Mouse (Mus musculus) liver, embryonic 13.5 days (tissue): ENCODE measurements around the gene Akr1b3. TPM values are rescaled to one million over a fixed set of nuclear protein-coding genes. Genes with fewer than 3 reads are reported as not detected.

ENCODE experiments used
- ATAC-seq: fragments of 200-750 bp; cut with Nextera tagmentation; 2 replicates; pipeline ENCODE4 v1.8.0; 2017; ENCODE audit warnings: low read depth, mild to moderate bottlenecking, moderate number of reproducible peaks, moderate library complexity
- DNase-seq: peaks from one replicate; pipeline ENCODE4 v3.0.0; 2022
- H3K27ac ChIP-seq: fragments of 300-500 bp; sonication (generic); 2 replicates; pipeline ENCODE4 v1.5.1; 2015; ENCODE audit warnings: moderate library complexity, mild to moderate bottlenecking, inconsistent platforms
- H3K27me3 ChIP-seq: fragments of 300-500 bp; sonication (generic); 2 replicates; pipeline ENCODE4 v1.6.1; 2015; ENCODE audit warnings: mild to moderate bottlenecking, inconsistent platforms
- H3K36me3 ChIP-seq: fragments of 300-500 bp; sonication (generic); 2 replicates; pipeline ENCODE4 v1.6.1; 2015; ENCODE audit warnings: mild to moderate bottlenecking, inconsistent platforms
- H3K4me1 ChIP-seq: fragments of 300-500 bp; sonication (generic); replicated peaks from 2 replicates; pipeline ENCODE4 v1.6.1; 2015; ENCODE audit warnings: inconsistent platforms
- H3K4me2 ChIP-seq: fragments of 300-500 bp; sonication (generic); 2 replicates; pipeline ENCODE4 v1.6.1; 2015; ENCODE audit warnings: inconsistent platforms, mild to moderate bottlenecking, moderate library complexity
- H3K4me3 ChIP-seq: fragments of 300-500 bp; sonication (generic); replicated peaks from 2 replicates; pipeline ENCODE4 v1.5.1; 2015; ENCODE audit warnings: mild to moderate bottlenecking, inconsistent platforms
- H3K9ac ChIP-seq: fragments of 300-500 bp; sonication (generic); 2 replicates; pipeline ENCODE4 v1.6.1; 2015; ENCODE audit warnings: mild to moderate bottlenecking, inconsistent platforms
- H3K9me3 ChIP-seq: fragments of 300-500 bp; sonication (generic); replicated peaks from 2 replicates; pipeline ENCODE4 v1.6.1; 2016; ENCODE audit warnings: inconsistent platforms
- WGBS: fragments of 180-500 bp; shearing (Covaris S2); methylation state at CpG from one replicate; pipeline ENCODE4 v1.1.7; 2015; ENCODE audit not compliant: insufficient replicate concordance; 5-methylcytosine and 5-hydroxymethylcytosine counted together
- polyA plus RNA-seq: library from polyadenylated mRNA; unstranded; fragments of >200 nt; fragmentation: Nextera tagmentation; extraction: Ambion mirVana; gene quantifications from 2 replicates; pipeline ENCODE4 v1.2.1, GENCODE M21; 2015

The Akr1b3 gene
- polyA plus RNA-seq, 1 experiment from 2014 or later = 64.2 TPM

DNA sequence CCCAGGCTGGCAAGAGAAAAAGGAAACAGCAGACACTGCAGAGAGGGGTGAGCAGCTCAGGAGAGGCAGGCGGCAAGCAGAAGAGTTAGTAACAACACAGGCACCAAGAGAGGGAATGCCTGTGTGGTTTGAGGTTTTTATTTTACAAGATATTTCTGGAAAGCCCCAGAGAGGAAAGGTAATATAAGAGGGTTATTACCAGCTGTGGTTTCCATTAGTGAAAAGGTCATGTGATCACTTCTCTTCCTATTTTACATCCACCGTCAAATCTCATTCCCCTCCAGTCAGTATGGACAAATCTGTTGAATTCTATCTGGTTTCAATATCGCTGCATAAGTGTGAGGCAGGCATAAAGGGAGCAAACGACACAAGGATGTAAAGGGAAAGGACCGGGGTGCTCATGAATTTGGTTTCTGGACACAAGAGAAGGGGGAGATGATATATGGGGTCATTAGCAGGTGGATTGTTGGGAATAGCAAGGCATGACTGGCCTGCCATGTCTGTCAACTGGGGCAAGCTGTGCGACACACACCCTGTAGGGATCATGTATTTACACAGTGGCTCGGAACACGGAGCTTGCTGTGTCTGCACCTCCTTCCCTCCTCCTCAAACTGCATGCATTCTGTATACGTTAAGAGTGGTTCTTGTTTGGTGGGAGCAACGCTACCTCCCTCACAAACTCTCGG, 24.9 kb downstream of the Akr1b3 start:
- no peaks in the 10 kb centered on the region for H3K27me3 ChIP-seq
- 54% methylated on average over 11 of the region's 11 CpGs for WGBS
- no peak overlapping the region for H3K4me2 ChIP-seq
- no peaks in the 10 kb centered on the region for H3K9me3 ChIP-seq
- DNase-seq (no peak), ATAC-seq (no peak)
- H3K36me3 ChIP-seq = no peaks in the 10 kb centered on the region
- H3K4me1 ChIP-seq = no peaks in the 10 kb centered on the region
- H3K9ac ChIP-seq = no peak overlapping the region
- no peak overlapping the region for H3K4me3 ChIP-seq
- H3K27ac ChIP-seq = no peak overlapping the region

DNA sequence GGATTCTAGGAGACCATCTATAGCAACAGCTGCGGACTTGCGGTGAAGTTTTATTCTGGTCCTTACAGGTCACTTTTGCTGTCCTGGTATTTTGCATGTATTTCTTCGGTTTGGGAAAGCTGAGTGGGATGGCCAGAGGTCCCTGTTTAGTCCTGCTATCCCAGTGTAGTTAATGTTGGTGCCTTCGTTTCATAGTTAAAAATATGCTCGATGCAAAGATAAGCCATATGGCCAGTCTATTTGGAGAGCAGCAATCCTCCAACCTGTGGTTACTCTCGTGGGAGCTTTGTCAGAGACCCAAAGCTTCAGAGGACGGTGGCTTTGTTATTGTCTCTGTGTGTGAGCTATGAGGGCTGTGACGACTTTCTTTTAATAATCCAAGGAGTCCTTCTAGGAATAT, 26.6 kb downstream of the Akr1b3 start:
- no peaks in the 10 kb centered on the region for H3K27me3 ChIP-seq
- WGBS = 61% methylated on average over 8 of the region's 8 CpGs
- no peaks in the 10 kb centered on the region for H3K9me3 ChIP-seq
- H3K27ac ChIP-seq = no peak overlapping the region
- ATAC-seq = no peak
- no peak for DNase-seq
- no peak overlapping the region for H3K4me2 ChIP-seq
- no peak overlapping the region for H3K9ac ChIP-seq
- H3K4me3 ChIP-seq = no peak overlapping the region
- H3K36me3 ChIP-seq = no peaks in the 10 kb centered on the region
- H3K4me1 ChIP-seq = no peaks in the 10 kb centered on the region

DNA sequence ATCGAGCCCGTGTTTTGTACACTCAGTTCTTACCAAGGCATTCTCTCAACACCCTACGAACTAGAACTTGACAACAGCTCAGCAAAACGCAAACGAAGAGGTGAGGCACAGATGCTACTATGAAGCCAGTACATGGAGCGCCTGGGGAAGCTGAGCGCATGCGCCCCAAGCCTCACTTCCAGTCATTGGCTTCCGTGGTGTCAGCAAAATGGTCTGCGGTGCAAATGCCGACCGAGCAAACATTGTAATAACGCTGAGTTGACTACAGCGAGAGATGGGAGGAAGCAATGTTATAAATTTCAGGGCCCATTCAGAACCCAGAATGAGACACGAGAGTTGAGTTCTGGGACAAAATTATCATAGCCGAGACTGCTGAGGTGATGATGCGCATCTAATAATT, 27.2 kb downstream of the Akr1b3 start:
- Histone ChIP-seq H3K36me3 (no peaks in the 10 kb centered on the region), H3K4me1 (no peaks in the 10 kb centered on the region), H3K9ac (no peak overlapping the region), H3K4me2 (no peak overlapping the region), H3K9me3 (no peaks in the 10 kb centered on the region), H3K27ac (no peak overlapping the region), H3K4me3 (no peak overlapping the region), H3K27me3 (no peaks in the 10 kb centered on the region)
- no peak for ATAC-seq
- 73% methylated on average over 17 of the region's 17 CpGs for WGBS
- no peak for DNase-seq

- WGBS = 68% methylated on average over 10 of the region's 10 CpGs
- Histone ChIP-seq H3K9ac (no peak overlapping the region), H3K4me3 (no peak overlapping the region), H3K27ac (no peak overlapping the region), H3K27me3 (no peaks in the 10 kb centered on the region), H3K4me1 (no peaks in the 10 kb centered on the region), H3K9me3 (no peaks in the 10 kb centered on the region), H3K4me2 (no peak overlapping the region), H3K36me3 (no peaks in the 10 kb centered on the region)
- DNase-seq (no peak), ATAC-seq (no peak)
Observed at GRCm38 (mm10) chr6:34288098-34288497, 29.2 kb downstream of the Akr1b3 start.

DNA sequence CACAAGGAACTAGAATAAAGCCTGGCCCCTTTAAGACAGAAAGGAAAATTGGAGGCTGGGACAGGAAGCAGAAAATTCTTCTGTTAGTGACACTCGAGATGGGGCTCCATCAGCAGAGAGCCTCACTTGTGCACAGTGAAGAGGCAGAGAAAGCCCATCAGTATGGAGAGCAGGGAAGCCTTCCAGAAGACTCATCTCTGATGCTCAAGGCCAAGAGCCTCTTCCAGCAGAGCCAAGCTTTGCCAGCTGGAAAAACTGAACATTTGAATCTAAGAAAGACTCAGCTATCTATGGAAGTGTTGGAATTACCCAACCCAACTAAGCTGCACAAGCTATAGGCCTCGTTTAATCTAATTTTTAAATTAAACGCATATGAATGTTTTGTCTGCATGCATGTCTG, 30.4 kb downstream of the Akr1b3 start:
- Histone ChIP-seq H3K27me3 (no peaks in the 10 kb centered on the region), H3K9ac (no peak overlapping the region), H3K4me2 (no peak overlapping the region), H3K4me3 (no peak overlapping the region), H3K4me1 (no peaks in the 10 kb centered on the region), H3K9me3 (no peaks in the 10 kb centered on the region), H3K36me3 (no peaks in the 10 kb centered on the region), H3K27ac (no peak overlapping the region)
- WGBS = 53% methylated on average over 3 of the region's 3 CpGs
- ATAC-seq (no peak), DNase-seq (no peak)

DNA sequence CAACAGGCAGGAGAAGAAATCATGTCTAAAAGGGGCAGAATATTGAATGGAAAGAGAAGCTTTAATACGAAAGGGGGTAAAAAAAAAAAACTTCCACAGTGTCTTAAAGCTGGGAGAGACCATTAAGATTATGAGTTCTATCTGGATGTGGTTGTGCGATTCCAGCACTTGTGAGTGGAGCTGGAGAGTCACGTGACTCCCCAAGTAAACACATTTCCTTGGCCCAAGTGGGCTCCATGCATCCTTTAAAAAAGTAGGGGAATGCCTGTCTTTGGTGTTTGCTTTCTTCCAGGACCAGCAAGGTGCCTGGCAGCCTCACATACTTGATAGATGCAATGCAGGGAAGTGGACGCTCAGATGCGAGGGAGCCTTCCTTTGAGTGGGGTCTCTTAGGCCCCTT, 38.9 kb downstream of the Akr1b3 start:
- Histone ChIP-seq H3K4me2 (no peak overlapping the region), H3K27me3 (no peaks in the 10 kb centered on the region), H3K4me1 (no peaks in the 10 kb centered on the region), H3K4me3 (no peak overlapping the region), H3K36me3 (no peaks in the 10 kb centered on the region), H3K27ac (no peak overlapping the region), H3K9ac (no peak overlapping the region), H3K9me3 (no peaks in the 10 kb centered on the region)
- no peak for ATAC-seq
- WGBS = 53% methylated on average over 5 of the region's 5 CpGs
- DNase-seq = no peak

GRCm38 (mm10) chr6:34277665-34278064, 39.6 kb downstream of the Akr1b3 start:
- no peaks in the 10 kb centered on the region for H3K27me3 ChIP-seq
- DNase-seq (no peak), ATAC-seq (no peak)
- H3K27ac ChIP-seq = no peak overlapping the region
- 15% methylated on average over 9 of the region's 9 CpGs for WGBS
- H3K36me3 ChIP-seq = no peaks in the 10 kb centered on the region
- no peaks in the 10 kb centered on the region for H3K9me3 ChIP-seq
- H3K4me1 ChIP-seq = no peaks in the 10 kb centered on the region
- H3K4me2 ChIP-seq = no peak overlapping the region
- no peak overlapping the region for H3K9ac ChIP-seq
- H3K4me3 ChIP-seq = no peak overlapping the region

DNA sequence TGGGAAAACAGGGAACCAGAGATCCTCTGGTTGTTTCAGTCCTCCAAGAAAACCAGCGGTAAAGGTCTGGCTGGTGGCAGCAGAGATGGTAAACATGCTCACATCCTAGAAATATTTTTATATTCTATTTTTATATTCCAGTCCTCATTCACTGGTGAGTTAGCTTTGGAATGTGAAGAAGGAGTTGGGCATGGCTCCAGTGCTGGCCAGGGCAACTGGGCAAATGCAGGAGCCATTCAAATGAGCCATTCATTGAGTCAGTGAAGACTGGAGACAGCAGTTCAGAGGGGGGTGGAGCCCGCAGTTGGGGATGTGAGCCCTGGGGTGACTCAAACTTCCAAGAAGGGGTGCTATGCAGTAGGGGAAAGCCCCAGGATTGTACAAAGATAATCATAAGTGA, 42.9 kb downstream of the Akr1b3 start:
- Histone ChIP-seq H3K36me3 (no peaks in the 10 kb centered on the region), H3K4me1 (no peaks in the 10 kb centered on the region), H3K27ac (no peak overlapping the region), H3K4me2 (no peak overlapping the region), H3K27me3 (no peaks in the 10 kb centered on the region), H3K9me3 (no peaks in the 10 kb centered on the region), H3K4me3 (no peak overlapping the region), H3K9ac (no peak overlapping the region)
- ATAC-seq (no peak), DNase-seq (no peak)
- WGBS = 75% methylated on average over 2 of the region's 2 CpGs

- 19% methylated on average over 2 of the region's 2 CpGs for WGBS
- no peak overlapping the region for H3K4me2 ChIP-seq
Observed at GRCm38 (mm10) chr6:34273073-34273472, 44.2 kb downstream of the Akr1b3 start.

GRCm38 (mm10) chr6:34272462-34272861, 44.8 kb downstream of the Akr1b3 start:
- no peaks in the 10 kb centered on the region for H3K4me1 ChIP-seq
- ATAC-seq (no peak), DNase-seq (no peak)
- no peak overlapping the region for H3K27ac ChIP-seq
- no peak overlapping the region for H3K4me3 ChIP-seq
- H3K4me2 ChIP-seq = no peak overlapping the region
- no peaks in the 10 kb centered on the region for H3K9me3 ChIP-seq
- 57% methylated on average over 5 of the region's 5 CpGs for WGBS
- H3K9ac ChIP-seq = no peak overlapping the region
- H3K27me3 ChIP-seq = no peaks in the 10 kb centered on the region
- no peaks in the 10 kb centered on the region for H3K36me3 ChIP-seq

More at GRCm38 (mm10) chr6:34273073-34273472, 44.2 kb downstream of the Akr1b3 start:
- Histone ChIP-seq H3K4me3 (no peak overlapping the region), H3K27me3 (no peaks in the 10 kb centered on the region), H3K9ac (no peak overlapping the region), H3K4me1 (no peaks in the 10 kb centered on the region), H3K27ac (no peak overlapping the region), H3K9me3 (no peaks in the 10 kb centered on the region), H3K36me3 (no peaks in the 10 kb centered on the region)
- no peak for ATAC-seq
- DNase-seq = no peak

DNA sequence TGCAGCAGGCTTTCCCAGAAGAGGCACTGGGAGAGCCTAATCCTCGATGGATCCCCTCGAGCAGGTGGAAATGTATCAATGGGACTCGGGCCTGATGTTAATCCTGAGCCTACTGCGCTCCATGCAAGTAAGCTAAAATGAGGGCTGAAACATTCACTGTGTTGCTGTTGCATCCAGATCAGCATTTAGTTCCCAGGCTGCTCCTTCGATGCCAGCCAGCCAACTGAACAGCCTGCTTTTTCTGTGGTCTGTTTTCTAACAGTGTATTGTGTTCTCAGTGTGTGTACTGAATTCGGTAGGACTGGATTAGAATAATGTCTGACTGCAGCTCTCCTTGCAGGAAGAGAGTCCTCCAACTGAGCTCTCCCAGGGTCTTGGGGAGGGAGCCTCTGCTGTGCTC, 46.6 kb downstream of the Akr1b3 start:
- Histone ChIP-seq H3K9ac (no peak overlapping the region), H3K4me2 (no peak overlapping the region), H3K9me3 (no peaks in the 10 kb centered on the region), H3K4me1 (no peaks in the 10 kb centered on the region), H3K27ac (no peak overlapping the region), H3K27me3 (no peaks in the 10 kb centered on the region), H3K36me3 (no peaks in the 10 kb centered on the region), H3K4me3 (no peak overlapping the region)
- 57% methylated on average over 6 of the region's 6 CpGs for WGBS
- ATAC-seq (no peak), DNase-seq (no peak)

DNA sequence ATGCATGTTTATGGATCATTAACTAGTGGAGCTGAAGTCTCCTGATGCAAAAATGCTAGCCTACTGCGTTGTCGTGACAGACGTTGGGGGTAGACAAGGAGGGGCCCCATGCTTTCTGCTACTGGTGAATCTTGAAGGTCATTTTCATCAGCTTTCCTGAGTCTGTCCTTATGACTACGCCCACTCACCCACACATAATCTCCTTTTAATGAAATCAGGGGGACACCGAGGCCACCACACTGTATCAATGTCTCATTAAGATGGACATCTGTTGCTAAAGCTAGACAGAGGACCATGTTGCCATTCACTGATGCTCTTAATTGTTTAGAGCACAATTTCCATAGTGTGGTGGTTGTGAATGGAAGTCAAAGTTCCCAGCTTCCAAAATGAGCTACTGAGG, 58.7 kb downstream of the Akr1b3 start:
- H3K27ac ChIP-seq = no peak overlapping the region
- no peaks in the 10 kb centered on the region for H3K9me3 ChIP-seq
- no peaks in the 10 kb centered on the region for H3K4me1 ChIP-seq
- no peak overlapping the region for H3K4me3 ChIP-seq
- no peak overlapping the region for H3K4me2 ChIP-seq
- no peaks in the 10 kb centered on the region for H3K27me3 ChIP-seq
- DNase-seq (no peak), ATAC-seq (no peak)
- no peak overlapping the region for H3K9ac ChIP-seq
- 75% methylated on average over 5 of the region's 5 CpGs for WGBS
- H3K36me3 ChIP-seq = no peaks in the 10 kb centered on the region
